Mouse (Mus musculus): ENCODE measurements around the gene Cldn24.

- no peak for TF ChIP-seq POLR2A (IDR thresholded peaks at IDR 0.05; ENCODE audit: insufficient read length, low read depth)
- no peak for TF ChIP-seq SRF (IDR thresholded peaks at IDR 0.05; ENCODE audit: control insufficient read depth, insufficient read length, low read depth)
- no peak for TF ChIP-seq TCF3 (IDR thresholded peaks at IDR 0.05; ENCODE audit: insufficient read length, low read depth)
- no peak for TF ChIP-seq TCF12 (IDR thresholded peaks at IDR 0.05; ENCODE audit: insufficient read depth, poor library complexity, severe bottlenecking)
- TF ChIP-seq CEBPB (IDR thresholded peaks at IDR 0.05; ENCODE audit: insufficient read depth, poor library complexity, severe bottlenecking): no peak
- TF ChIP-seq MYOD1 (IDR thresholded peaks at IDR 0.05; ENCODE audit: control insufficient read depth in 1 of 3, insufficient read length in 2 of 3, low read depth in 2 of 3): no peak
Measured at GRCm38 (mm10) chr8:47799438-47799837, 22.5 kb upstream of the Cldn24 start.

All from myocyte (in vitro differentiated cells).